Mouse (Mus musculus): ENCODE measurements at regions not wholly inside any gene's neighbourhood (a gene's known extent, or its start where the extent isn't known, plus 50 kb on each side); places are given as distances from the start of the nearest gene placed in this dataset.

DNA sequence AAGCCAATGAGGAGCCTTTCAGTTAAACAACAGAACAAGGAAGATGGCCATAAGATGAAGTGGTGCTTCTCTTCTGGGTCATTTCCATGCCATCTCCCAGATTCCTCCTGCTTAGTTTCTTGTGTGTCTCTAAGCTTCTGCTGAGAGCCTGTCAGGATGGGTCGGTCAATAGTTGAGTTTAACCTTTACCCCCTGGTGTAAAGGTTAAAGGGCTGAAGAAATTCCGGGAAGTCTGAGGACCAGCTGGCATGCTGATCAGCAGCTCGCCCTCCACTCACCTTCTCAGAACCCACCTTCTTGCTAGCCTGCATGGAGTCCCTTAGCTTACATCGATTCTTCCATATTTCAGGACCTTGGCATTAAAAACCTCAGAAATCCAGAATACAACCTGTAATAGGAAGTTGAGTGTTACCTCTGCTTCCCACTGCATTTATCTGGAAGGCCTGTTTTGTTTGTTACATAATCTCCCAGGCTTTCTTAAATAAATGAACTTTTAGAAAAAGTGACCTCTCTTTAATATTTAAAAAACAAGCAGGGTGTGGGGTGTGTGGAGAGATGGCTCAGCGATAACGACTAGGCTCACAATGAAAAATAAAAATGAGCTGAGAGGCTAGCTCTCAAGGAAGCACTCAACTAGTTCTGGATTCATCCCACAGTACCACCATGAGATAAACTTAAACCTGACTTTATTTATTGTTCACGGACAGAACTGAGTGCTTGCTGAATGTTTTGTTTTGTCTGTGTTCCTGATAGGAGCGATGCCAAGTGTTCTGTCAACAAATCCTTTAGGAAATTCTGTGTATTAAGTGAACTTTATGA lies 225.9 kb upstream of the Arrdc4 start:
- in situ Hi-C loops (cut with MboI, MseI), result loop anchor here in 1 of 2 experiments (25.0 kb wide), 1 partner anchor 1088 kb away; no protein-coding TSS in a partner anchor

- in situ Hi-C loops (cut with MboI, MseI), result no loop called here
Measured at GRCm38 (mm10) chr7:68945886-68946863, 197.1 kb upstream of the Arrdc4 start.

DNA sequence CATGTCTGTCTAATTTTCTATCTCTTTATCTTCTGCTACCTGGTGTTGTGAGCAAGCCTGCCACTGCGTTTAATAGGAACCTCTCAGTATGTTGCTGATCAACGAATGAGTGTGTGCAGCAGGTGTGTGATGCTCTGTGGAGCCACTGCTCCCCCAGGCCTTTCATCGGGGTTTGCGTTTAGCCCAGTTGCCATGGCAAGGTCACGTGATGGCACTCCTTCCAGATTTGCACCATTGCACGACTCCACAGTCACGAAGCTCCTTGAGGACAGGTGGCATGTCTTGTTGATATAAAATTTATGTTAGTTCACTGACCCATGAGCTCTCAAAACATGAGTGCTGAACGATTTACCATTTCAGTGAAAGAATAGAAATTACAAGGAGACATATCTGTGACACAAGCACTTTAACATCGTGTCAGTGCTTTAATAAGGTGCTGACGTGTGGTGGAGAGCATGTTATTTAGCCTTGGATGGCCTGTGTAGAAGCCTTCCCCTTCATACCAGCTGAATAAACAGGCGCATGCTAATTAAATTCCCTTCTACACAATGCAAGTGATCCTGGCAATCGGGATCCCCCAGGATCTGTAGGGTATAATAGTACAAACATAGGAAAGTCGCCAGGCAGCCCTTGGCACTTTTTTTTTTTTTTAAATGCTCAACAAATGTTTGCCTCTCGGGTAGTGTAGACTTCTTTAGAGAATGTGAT lies 181.7 kb upstream of the Arrdc4 start:
- in situ Hi-C loops (cut with MboI, MseI), result no loop called here

DNA sequence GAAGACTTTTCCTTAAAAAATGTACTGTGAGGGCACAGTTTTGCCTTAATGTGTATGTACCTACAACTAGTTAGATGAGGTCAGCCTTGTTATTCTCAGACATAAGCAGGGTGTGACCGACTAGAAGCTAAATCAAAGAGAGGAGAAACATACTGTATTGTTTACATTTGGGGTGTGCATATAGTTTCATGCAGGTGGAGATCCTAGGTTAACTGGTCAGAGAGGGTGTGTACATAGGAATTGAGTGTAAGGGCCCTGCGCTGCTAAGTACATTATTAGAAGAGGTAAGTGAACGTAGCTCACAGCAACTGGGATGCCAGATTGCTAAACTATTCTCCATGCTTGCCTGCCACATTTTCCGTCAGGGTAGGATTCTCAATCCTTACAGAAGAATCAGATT lies 180.6 kb upstream of the Arrdc4 start:
- in situ Hi-C loops (cut with MboI, MseI), result no loop called here

- in situ Hi-C loops (cut with MboI, MseI), result no loop called here
Measured at GRCm38 (mm10) chr7:68925640-68926039, 176.6 kb upstream of the Arrdc4 start.

DNA sequence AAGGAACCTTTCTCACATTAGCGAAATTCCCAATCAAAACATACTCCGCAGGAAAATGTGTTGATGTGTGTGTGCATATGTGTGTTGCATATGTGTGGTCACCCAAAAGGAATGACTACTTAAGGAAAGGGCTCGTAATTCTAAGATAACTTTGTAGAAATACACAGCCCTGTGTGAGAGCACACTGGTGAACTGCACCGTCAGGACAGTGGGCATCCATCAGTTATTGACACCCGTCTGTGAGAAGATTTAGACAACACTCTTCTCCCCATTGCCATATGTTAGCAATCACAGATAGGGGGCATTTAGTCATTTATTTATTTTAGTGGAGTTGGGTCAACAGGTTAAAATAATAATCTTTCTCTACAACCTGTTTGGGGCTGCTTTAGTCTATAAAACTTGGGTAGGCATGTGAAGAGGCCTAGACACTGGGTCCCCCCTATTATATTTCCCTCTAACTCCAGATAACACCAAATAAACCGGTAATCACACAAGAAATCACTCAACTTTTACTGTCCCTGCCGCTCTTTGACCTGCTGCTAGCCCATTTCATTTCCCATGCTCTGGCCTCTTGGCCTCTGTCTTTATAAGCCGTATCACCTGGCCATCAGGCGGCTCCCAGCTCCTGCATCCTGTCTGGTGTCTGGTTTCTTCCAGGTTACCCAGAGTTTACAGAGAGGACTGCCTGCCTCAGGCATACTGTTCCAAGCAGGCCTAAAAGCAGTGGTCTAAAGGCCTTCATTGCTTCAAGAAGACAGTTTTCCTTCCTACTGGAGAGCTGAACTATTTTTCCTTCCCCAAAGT lies 169.8 kb upstream of the Arrdc4 start:
- in situ Hi-C loops (cut with MboI, MseI), result no loop called here

DNA sequence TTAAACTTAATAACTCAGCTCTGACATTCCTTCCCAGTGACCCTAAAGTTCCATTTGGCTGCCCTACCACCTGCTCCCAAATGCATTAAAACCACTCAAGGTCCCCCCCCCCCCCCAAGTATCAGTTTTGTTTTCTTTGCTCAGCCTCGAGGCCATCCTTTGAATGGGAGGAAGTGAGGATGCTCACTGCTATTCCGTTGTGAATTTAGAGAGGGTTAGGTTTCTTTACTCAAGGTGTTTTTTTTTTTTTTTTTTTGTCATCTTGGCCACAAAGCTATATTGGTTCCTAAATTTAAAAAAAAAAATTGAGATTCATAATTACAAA lies 168.8 kb upstream of the Arrdc4 start:
- in situ Hi-C loops (cut with MboI, MseI), result no loop called here

DNA sequence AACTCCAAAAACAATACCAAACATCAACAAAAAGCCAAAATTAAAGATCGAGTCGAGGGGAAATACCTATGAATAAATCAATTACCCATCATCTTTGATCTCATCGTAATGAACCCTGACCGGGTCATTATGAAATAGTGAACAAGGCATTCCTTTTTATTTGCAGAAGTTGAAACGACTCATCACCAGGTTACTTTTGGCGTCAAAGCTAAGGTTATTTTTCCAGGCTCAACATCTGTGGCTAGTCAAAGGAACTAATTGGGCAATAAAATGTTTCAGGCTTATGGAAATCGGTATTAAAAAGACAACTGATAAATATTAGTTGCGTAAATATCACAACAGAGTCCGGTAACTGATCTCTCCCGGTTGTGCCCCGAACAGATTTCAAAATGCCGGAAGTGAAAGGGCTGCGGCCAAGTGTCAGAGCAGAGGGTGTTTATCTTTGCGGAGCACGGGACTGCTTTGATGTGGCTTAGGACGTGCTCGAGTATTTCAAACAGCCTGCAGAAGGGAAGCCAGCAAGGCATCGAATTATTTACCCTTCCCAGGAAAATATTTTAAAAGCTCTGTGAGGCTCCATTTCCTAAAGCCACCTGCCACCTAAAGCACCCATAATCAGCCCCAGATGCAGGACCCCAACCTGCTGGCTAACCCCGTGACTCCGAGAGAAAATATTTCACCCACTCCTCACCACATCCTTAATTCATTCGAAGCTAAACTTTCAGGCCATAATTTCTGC lies 168.3 kb upstream of the Arrdc4 start:
- in situ Hi-C loops (cut with MboI, MseI), result no loop called here

GRCm38 (mm10) chr7:68915976-68916375 lies 166.9 kb upstream of the Arrdc4 start:
- in situ Hi-C loops (cut with MboI, MseI), result no loop called here

DNA sequence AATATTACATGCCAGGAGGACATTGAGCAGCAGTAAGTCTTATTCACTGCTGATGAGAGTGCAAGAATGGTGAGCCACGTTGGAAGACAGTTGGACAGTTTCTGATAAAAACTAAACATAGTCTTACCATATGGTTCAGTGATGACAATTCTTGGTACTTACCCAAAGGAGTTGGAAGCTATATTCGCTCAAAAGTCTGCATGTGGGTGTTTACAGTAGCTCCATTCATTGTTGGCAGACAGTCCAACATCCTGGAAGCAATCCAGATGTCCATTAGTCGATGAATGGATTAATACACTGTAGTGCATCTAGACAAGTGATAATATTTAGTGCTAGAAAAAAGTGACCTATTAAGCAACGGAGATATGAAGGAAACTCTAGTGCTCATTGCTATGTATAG lies 165.3 kb upstream of the Arrdc4 start:
- in situ Hi-C loops (cut with MboI, MseI), result no loop called here

DNA sequence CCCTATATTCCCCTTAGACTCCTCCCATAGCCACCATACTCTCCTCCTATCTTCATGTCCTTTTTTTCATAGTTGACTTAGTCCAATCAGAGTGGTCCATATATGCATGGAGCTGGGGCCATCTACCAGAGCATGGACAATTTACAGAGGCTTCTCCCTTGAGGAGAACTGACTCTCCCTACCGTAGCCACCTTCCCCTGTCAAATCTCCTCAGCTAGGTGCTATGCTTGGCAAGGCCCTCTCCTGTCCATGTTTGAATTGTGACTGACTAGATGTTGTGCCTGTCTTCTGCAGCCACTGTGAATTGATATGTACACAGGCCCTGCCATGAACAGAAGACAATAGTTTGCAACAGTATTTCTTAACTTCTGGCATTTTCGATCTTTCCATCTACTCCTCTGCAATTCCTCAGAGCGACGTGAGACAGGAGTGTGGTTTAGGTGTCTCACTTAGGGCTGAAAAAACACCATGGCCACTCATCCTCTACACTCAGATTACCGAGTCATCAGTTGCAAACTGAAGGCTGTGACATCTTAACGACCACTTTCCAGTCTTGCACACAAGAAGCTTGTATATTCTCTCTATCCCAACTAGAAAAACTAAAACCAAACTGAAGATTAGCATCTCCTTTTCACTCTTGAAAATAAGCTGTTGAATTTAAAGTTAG lies 163.1 kb upstream of the Arrdc4 start:
- in situ Hi-C loops (cut with MboI, MseI), result no loop called here

DNA sequence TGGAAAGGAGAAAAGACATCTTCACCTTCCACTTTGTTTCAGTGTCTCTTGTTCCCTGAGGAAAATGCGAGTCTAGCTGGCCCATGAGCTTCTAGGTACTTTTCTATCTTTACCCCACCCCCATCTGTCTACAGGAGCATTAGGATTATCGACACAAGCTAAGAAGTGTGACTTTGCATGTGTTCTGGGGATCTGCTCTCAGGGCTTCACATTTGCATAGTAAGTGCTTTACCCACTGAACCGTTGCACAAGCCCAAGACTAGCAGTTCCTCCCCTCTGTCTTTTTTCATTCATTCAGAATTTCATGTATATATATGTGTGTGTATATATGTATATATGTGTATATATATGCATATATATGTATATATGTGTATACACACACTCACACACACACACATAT lies 162.5 kb upstream of the Arrdc4 start:
- in situ Hi-C loops (cut with MboI, MseI), result no loop called here

DNA sequence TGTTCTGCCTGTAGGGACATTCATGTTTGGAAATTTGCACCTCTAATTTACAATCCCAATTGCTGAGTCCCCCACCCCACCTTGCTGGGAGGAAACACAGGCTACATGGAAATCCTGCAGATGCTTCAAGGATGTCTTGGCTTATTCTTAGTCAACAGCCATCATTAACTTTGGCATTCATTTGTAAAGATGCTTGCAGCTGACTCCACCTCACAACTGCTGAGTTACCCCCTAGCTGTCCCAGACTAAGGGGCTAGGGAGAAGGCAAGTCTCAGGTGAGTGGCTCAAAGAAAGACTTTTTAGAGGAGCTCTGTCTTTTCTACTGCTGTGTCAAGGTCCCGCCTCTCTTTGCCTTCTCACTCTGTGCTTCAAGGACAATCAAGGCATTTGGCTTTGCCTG lies 160.7 kb upstream of the Arrdc4 start:
- in situ Hi-C loops (cut with MboI, MseI), result no loop called here

- in situ Hi-C loops (cut with MboI, MseI), result no loop called here
Measured at GRCm38 (mm10) chr7:68908401-68908834, 159.4 kb upstream of the Arrdc4 start.

DNA sequence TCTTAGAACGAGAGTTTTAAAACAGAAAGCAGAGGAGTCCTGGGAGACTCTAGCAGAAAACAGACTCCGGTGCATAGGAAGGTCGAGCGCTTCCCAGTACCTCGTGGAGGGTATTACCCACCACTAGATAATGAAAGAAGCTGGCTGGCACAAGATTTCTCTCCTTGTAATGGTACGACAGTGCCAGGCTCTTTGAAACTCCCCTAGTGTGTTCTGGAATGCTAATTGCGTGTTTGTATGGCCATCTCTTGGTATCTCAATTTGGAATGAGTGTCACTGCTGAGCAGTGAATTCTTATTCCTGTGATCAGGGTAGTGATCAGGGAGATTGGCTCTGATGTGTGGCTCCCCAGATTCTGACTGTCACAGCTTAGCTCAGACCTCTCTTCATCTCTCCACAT lies 158.8 kb upstream of the Arrdc4 start:
- in situ Hi-C loops (cut with MboI, MseI), result no loop called here

DNA sequence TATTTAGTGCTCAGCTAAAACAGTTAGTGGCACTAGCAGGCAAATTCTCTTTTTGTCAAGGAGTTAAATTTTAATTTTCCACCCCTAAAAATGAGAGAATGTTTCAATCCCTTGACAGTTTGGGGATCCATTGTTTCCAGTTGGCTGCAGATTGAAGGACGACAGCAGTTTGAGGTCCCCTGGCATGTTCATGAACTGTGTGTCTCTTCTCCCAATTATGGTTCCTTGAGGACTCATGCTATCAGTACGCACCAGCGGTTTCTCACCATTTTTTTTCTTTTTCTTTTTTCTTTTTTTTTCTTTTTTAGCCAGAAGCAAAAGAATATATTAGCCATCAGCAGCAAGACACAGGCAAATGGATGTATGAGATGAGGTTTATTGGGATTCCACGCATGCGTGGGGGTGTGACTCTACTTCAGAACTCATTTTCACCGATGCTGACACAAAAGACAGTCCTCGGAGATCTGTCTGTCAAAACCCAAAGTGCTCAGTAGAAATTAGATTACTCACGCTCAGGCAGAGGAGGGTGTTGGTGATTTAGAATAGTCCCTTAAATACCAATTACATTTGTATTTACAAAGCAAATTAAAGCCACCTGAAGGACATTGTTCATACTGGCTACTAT lies 157.8 kb upstream of the Arrdc4 start:
- in situ Hi-C loops (cut with MboI, MseI), result no loop called here

GRCm38 (mm10) chr7:68905793-68906192 lies 156.8 kb upstream of the Arrdc4 start:
- in situ Hi-C loops (cut with MboI, MseI), result no loop called here

- in situ Hi-C loops (cut with MboI, MseI), result no loop called here
Measured at GRCm38 (mm10) chr7:68886173-68886572, 137.1 kb upstream of the Arrdc4 start.

- in situ Hi-C loops (cut with MboI, MseI), result no loop called here
Measured at GRCm38 (mm10) chr7:68873008-68873407, 124.0 kb upstream of the Arrdc4 start.

Data from T-helper 17 cell (primary cell).